Mouse (Mus musculus) embryonic fibroblast, embryonic 13.5 days (primary cell): ENCODE results near the gene Klk5.

Source experiments
- CTCF ChIP-seq: IDR thresholded peaks from 2 replicates; pipeline ENCODE4 v1.5.1; 2011; ENCODE audit warnings: mild to moderate bottlenecking, control low read depth, low read length, moderate library complexity, borderline replicate concordance; ENCODE audit not compliant: insufficient read depth
- POLR2A ChIP-seq: IDR thresholded peaks from 2 replicates; pipeline ENCODE4 v1.6.1; 2011; ENCODE audit warnings: low read depth, mild to moderate bottlenecking, control low read depth, low read length, moderate library complexity

DNA sequence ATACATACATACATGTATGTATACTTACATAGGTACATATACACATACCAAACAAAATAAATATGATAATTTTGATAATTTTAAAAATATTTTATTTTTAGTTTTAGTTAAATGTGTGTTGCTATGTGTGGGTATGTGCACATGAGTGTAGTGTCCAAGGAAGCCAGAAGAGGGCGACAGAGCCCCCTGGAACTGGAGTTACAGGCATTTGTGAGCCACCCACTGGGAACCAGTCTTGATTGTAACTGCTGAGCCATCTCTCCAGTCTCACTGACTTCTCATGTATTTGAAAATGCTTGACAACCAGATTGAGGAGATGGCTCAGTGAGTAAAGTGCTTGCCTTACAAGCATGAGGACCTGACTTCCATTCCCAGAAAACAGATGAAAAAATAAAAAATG is 36.5 kb downstream of the Klk5 start:
- TF ChIP-seq CTCF, result no peak
- TF ChIP-seq POLR2A, result no peak
